Mouse (Mus musculus): Measurements from ENCODE around the gene Pgbd5. TPM values are rescaled to one million over a fixed set of nuclear protein-coding genes. Genes with fewer than 3 reads are reported as not detected.

Gene Pgbd5
- total and polyA plus RNA-seq, 3 experiments, result 0.89 to 3.9 (median 3.1) TPM

DNA sequence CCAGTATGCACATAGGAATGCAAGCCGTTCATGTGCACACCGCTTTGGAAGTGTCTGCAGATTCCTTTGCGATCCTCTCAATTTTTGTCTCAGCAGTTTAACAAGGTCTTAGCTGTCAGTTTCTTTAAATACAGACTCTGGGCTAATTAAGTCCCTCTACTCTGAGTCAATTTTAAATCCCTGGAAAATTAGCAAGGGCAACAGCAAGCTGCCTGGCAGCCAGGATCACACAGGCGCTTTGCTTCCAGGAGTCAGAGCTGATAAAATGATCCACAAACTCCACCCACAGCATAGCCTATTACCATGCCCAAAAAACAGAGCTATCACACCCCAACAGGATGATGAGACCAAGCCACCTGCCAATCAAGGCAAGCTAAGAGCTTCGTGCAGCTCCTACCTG, 65.7 kb downstream of the Pgbd5 start:
- in situ Hi-C loops (cut with MboI; ENCODE audit: low pct_ligation_motif_present, low pct_unique_long_range_greater_than_20kb, low sequenced_read_pairs) (no loop called here), dilution Hi-C loops (cut with MboI; ENCODE audit: extremely low pct_ligation_motif_present, extremely low pct_unique_long_range_greater_than_20kb, low sequenced_read_pairs) (no loop called here)
- Histone ChIP-seq H3K9ac (ENCODE audit: insufficient read depth, low read depth) (no peak overlapping the region), H3K27ac (ENCODE audit: insufficient read depth, low read depth) (no peak overlapping the region), H3K4me2 (ENCODE audit: insufficient read depth, low read depth, poor library complexity, severe bottlenecking) (no peak overlapping the region), H3K4me1 (ENCODE audit: control insufficient read depth in 1 of 2, insufficient read depth in 2 of 2) (peaks cover 43 to 71% of the 10 kb centered on the region in 2 experiments), H3K36me3 (replicated peaks in 1 of 2; ENCODE audit: control insufficient read depth in 1 of 2, insufficient read depth in 1 of 2, low read length in 1 of 2) (peaks cover 0 to 7% of the 10 kb centered on the region in 2 experiments), H3K9me3 (replicated peaks; ENCODE audit: low read length) (no peaks in the 10 kb centered on the region), H3K4me3 (replicated peaks in 1 of 3; ENCODE audit: low read depth in 2 of 3, low read length in 2 of 3, poor library complexity in 1 of 3) (no peak overlapping the region), H3K27me3 (replicated peaks) (no peaks in the 10 kb centered on the region), H3K79me2 (replicated peaks; ENCODE audit: control insufficient read depth, extremely low read depth, insufficient read depth, poor library complexity, severe bottlenecking) (no peaks in the 10 kb centered on the region)
- no peak for TF ChIP-seq MAFK (IDR thresholded peaks at IDR 0.05; ENCODE audit: insufficient replicate concordance, low read length)
- no peak for TF ChIP-seq E2F4 (IDR thresholded peaks at IDR 0.05; ENCODE audit: insufficient replicate concordance, low read depth, low read length)
- TF ChIP-seq EP300 (IDR thresholded peaks at IDR 0.05; ENCODE audit: low read length), result no peak
- TF ChIP-seq CHD1 (IDR thresholded peaks at IDR 0.05; ENCODE audit: low read depth, low read length), result no peak
- no peak for TF ChIP-seq SMC3 (IDR thresholded peaks at IDR 0.05; ENCODE audit: low read depth, low read length)
- no peak for TF ChIP-seq TBP (conservative IDR thresholded peaks at IDR 0.05; ENCODE audit: low read depth, low read length)
- no peak for TF ChIP-seq TCF12 (IDR thresholded peaks at IDR 0.05; ENCODE audit: low read depth, low read length)
- DNase-seq (ENCODE audit: extremely low read depth), result no peak

DNA sequence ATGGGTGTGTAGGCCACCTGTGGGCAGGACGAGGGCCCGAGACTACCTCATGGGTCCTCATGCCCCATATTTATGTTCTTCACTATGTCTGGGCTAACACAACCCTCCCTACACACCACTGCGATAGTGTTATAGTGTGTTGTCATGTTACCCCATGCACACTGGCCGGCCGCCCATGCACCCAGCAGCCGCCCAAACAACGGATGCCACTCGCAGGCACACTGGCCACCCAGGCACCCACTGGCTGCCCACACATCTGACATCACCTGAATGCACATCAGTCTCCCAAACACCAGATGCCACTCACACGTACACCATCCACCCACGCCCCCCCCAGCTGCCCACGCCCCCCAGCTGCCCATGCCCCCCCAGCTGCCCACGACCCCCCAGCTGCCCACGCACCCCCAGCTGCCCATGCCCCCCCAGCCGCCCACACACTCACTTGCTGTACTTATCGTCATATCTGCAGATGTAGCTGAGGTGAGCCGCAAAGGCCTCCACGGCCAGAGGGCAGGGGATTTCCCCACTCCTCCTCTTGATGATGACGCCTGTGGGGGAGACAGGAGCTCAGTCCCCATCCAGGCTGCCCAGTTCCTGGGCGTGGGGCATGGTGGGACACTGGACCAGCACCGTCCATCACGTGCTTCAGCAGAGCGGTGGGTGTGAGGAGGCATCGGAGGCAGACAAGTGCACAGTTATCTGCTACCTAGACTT, 67.9 kb downstream of the Pgbd5 start:
- no peaks in the 10 kb centered on the region for H3K27me3 ChIP-seq (replicated peaks)
- H3K79me2 ChIP-seq (replicated peaks; ENCODE audit: control insufficient read depth, extremely low read depth, insufficient read depth, poor library complexity, severe bottlenecking), result no peaks in the 10 kb centered on the region
- H3K4me3 ChIP-seq (replicated peaks in 1 of 3; ENCODE audit: low read depth in 2 of 3, low read length in 2 of 3, poor library complexity in 1 of 3), result peak overlapping the region in 2 of 3 experiments; percentile 8 to 33
- peaks cover 35 to 68% of the 10 kb centered on the region in 2 experiments for H3K4me1 ChIP-seq (ENCODE audit: control insufficient read depth in 1 of 2, insufficient read depth in 2 of 2)
- peaks cover 0 to 7% of the 10 kb centered on the region in 2 experiments for H3K36me3 ChIP-seq (replicated peaks in 1 of 2; ENCODE audit: control insufficient read depth in 1 of 2, insufficient read depth in 1 of 2, low read length in 1 of 2)
- H3K4me2 ChIP-seq (ENCODE audit: insufficient read depth, low read depth, poor library complexity, severe bottlenecking), result peak overlapping the region; percentile 23; the same call in 1 of the 2 replicates
- no peak overlapping the region for H3K27ac ChIP-seq (ENCODE audit: insufficient read depth, low read depth)
- dilution Hi-C loops (cut with MboI; ENCODE audit: extremely low pct_ligation_motif_present, extremely low pct_unique_long_range_greater_than_20kb, low sequenced_read_pairs) (no loop called here), in situ Hi-C loops (cut with MboI; ENCODE audit: low pct_ligation_motif_present, low pct_unique_long_range_greater_than_20kb, low sequenced_read_pairs) (no loop called here)
- no peaks in the 10 kb centered on the region for H3K9me3 ChIP-seq (replicated peaks; ENCODE audit: low read length)
- H3K9ac ChIP-seq (ENCODE audit: insufficient read depth, low read depth), result no peak overlapping the region
- no peak for TF ChIP-seq RAD21 (IDR thresholded peaks at IDR 0.05; ENCODE audit: low read depth, low read length)
- peak; percentile 26; the same call in 1 of the 2 replicates for TF ChIP-seq IRF4 (IDR thresholded peaks at IDR 0.05; ENCODE audit: low read depth, low read length)
- TF ChIP-seq MAX (IDR thresholded peaks at IDR 0.05; ENCODE audit: low read length), result no peak
- no peak for TF ChIP-seq UBTF (IDR thresholded peaks at IDR 0.05; ENCODE audit: low read depth, low read length)
- 0 out of 2 replicates have a peak, but pooled peaks have one; percentile 23 for TF ChIP-seq MAZ (IDR thresholded peaks at IDR 0.05; ENCODE audit: low read depth, low read length)
- TF ChIP-seq JUN (IDR thresholded peaks at IDR 0.05; ENCODE audit: insufficient read depth, low read depth, low read length), result no peak
- no peak for TF ChIP-seq TBP (conservative IDR thresholded peaks at IDR 0.05; ENCODE audit: low read depth, low read length)
- TF ChIP-seq TCF12 (IDR thresholded peaks at IDR 0.05; ENCODE audit: low read depth, low read length), result peak; percentile 67
- TF ChIP-seq NRF1 (IDR thresholded peaks at IDR 0.05; ENCODE audit: low read depth, low read length), result no peak
- TF ChIP-seq POLR2A (IDR thresholded peaks at IDR 0.05; ENCODE audit: low read depth, low read length), result no peak
- peak; percentile 57; the same call in 1 of the 2 replicates for TF ChIP-seq ETS1 (conservative IDR thresholded peaks at IDR 0.05; ENCODE audit: low read depth, low read length)
- no peak for TF ChIP-seq ELF1 (IDR thresholded peaks at IDR 0.05; ENCODE audit: low read depth, low read length)
- TF ChIP-seq CHD2 (IDR thresholded peaks at IDR 0.05; ENCODE audit: low read length), result no peak
- no peak for TF ChIP-seq KAT2A (IDR thresholded peaks at IDR 0.05; ENCODE audit: insufficient replicate concordance, low read length)
- no peak for TF ChIP-seq CHD1 (IDR thresholded peaks at IDR 0.05; ENCODE audit: low read depth, low read length)
- TF ChIP-seq E2F4 (IDR thresholded peaks at IDR 0.05; ENCODE audit: insufficient replicate concordance, low read depth, low read length), result no peak
- no peak for TF ChIP-seq CTCF (conservative IDR thresholded peaks at IDR 0.05 in 1 of 2, IDR thresholded peaks at IDR 0.05 in 1 of 2; ENCODE audit: low read depth in 2 of 2, low read length in 2 of 2)
- TF ChIP-seq SMC3 (IDR thresholded peaks at IDR 0.05; ENCODE audit: low read depth, low read length), result no peak
- no peak for TF ChIP-seq MYC (IDR thresholded peaks at IDR 0.05; ENCODE audit: low read depth, low read length)
- TF ChIP-seq ZMIZ1 (IDR thresholded peaks at IDR 0.05; ENCODE audit: low read depth, low read length), result no peak
- no peak; the same call in 1 of the 2 replicates for TF ChIP-seq EP300 (IDR thresholded peaks at IDR 0.05; ENCODE audit: low read length)
- DNase-seq (ENCODE audit: extremely low read depth), result peak; percentile 65

Measured in CH12.LX (cell line).